Mouse (Mus musculus): ENCODE data around the gene Kdm1b. TPM values are rescaled to one million over a fixed set of nuclear protein-coding genes. Genes with fewer than 3 reads are reported as not detected.

Gene Kdm1b
- polyA plus RNA-seq, 1 experiment from 2014 or later = 21.2 TPM

- Histone ChIP-seq H3K27ac (ENCODE audit: low read depth, low read length) (no peak overlapping the region), H3K4me2 (ENCODE audit: low read length) (no peak overlapping the region), H3K9ac (ENCODE audit: low read length) (no peak overlapping the region), H3K9me3 (replicated peaks; ENCODE audit: control insufficient read depth, low read length) (no peaks in the 10 kb centered on the region), H3K27me3 (replicated peaks; ENCODE audit: control insufficient read depth, insufficient read depth, low read length) (no peaks in the 10 kb centered on the region), H3K36me3 (ENCODE audit: control insufficient read depth, insufficient read depth, low read length) (peaks cover 73% of the 10 kb centered on the region), H3K4me1 (ENCODE audit: control insufficient read depth, insufficient read depth, low read length) (no peaks in the 10 kb centered on the region), H3K4me3 (ENCODE audit: low read depth, low read length) (no peak overlapping the region)
- ATAC-seq (no peak), DNase-seq (ENCODE audit: low spot score) (no peak)
- 95% methylated on average over 2 of the region's 2 CpGs for WGBS
Measured at GRCm38 (mm10) chr13:47093791-47094190, 50.5 kb downstream of the Kdm1b start.

GRCm38 (mm10) chr13:47096591-47096990 is 53.3 kb downstream of the Kdm1b start:
- ATAC-seq (no peak), DNase-seq (ENCODE audit: low spot score) (no peak)
- H3K27ac ChIP-seq (ENCODE audit: low read depth, low read length) = no peak overlapping the region
- H3K4me3 ChIP-seq (ENCODE audit: low read depth, low read length) = no peak overlapping the region
- no peak overlapping the region for H3K9ac ChIP-seq (ENCODE audit: low read length)
- H3K36me3 ChIP-seq (ENCODE audit: control insufficient read depth, insufficient read depth, low read length) = peaks cover 72% of the 10 kb centered on the region
- H3K4me2 ChIP-seq (ENCODE audit: low read length) = no peak overlapping the region
- WGBS = 93% methylated on average over 2 of the region's 2 CpGs
- no peaks in the 10 kb centered on the region for H3K27me3 ChIP-seq (replicated peaks; ENCODE audit: control insufficient read depth, insufficient read depth, low read length)
- no peaks in the 10 kb centered on the region for H3K9me3 ChIP-seq (replicated peaks; ENCODE audit: control insufficient read depth, low read length)
- no peaks in the 10 kb centered on the region for H3K4me1 ChIP-seq (ENCODE audit: control insufficient read depth, insufficient read depth, low read length)

DNA sequence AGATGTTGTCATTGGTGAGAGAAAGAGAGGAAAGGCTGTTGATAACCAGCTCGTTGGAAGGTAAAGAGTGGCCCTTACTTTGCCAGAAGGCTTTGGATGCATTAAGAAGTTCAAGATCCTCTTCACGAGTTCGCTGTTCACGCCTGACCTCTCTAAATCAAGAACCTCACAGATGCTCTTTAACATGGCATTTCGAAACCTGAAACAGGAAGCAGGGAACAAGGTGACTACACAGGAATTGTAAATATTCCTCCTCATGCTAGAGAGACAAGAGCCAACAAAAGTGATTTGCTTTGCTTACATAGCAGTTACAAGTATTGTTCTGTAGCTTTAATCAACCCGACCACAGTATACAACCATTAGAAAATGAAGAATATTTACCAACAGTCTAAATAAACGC is 56.0 kb downstream of the Kdm1b start:
- Histone ChIP-seq H3K9me3 (replicated peaks; ENCODE audit: control insufficient read depth, low read length) (no peaks in the 10 kb centered on the region), H3K9ac (ENCODE audit: low read length) (no peak overlapping the region), H3K27me3 (replicated peaks; ENCODE audit: control insufficient read depth, insufficient read depth, low read length) (no peaks in the 10 kb centered on the region), H3K27ac (ENCODE audit: low read depth, low read length) (no peak overlapping the region), H3K4me1 (ENCODE audit: control insufficient read depth, insufficient read depth, low read length) (peaks cover 14% of the 10 kb centered on the region), H3K4me2 (ENCODE audit: low read length) (no peak overlapping the region), H3K36me3 (ENCODE audit: control insufficient read depth, insufficient read depth, low read length) (peaks cover 63% of the 10 kb centered on the region), H3K4me3 (ENCODE audit: low read depth, low read length) (no peak overlapping the region)
- WGBS = 80% methylated on average over 7 of the region's 7 CpGs
- ATAC-seq = no peak
- no peak for DNase-seq (ENCODE audit: low spot score)

- peaks cover 51% of the 10 kb centered on the region for H3K36me3 ChIP-seq (ENCODE audit: control insufficient read depth, insufficient read depth, low read length)
- peaks cover 15% of the 10 kb centered on the region for H3K4me1 ChIP-seq (ENCODE audit: control insufficient read depth, insufficient read depth, low read length)
- ATAC-seq (no peak), DNase-seq (ENCODE audit: low spot score) (no peak)
- H3K9me3 ChIP-seq (replicated peaks; ENCODE audit: control insufficient read depth, low read length) = no peaks in the 10 kb centered on the region
- no peak overlapping the region for H3K9ac ChIP-seq (ENCODE audit: low read length)
- H3K27ac ChIP-seq (ENCODE audit: low read depth, low read length) = no peak overlapping the region
- H3K4me3 ChIP-seq (ENCODE audit: low read depth, low read length) = no peak overlapping the region
- H3K27me3 ChIP-seq (replicated peaks; ENCODE audit: control insufficient read depth, insufficient read depth, low read length) = no peaks in the 10 kb centered on the region
- no peak overlapping the region for H3K4me2 ChIP-seq (ENCODE audit: low read length)
- 88% methylated on average over 2 of the region's 2 CpGs for WGBS
Measured at GRCm38 (mm10) chr13:47100587-47100986, 57.3 kb downstream of the Kdm1b start.

- no peak for ATAC-seq
- no peaks in the 10 kb centered on the region for H3K9me3 ChIP-seq (replicated peaks; ENCODE audit: control insufficient read depth, low read length)
- 9% methylated on average over 2 of the region's 2 CpGs for WGBS
- peak overlapping the region; percentile 89 for H3K4me3 ChIP-seq (ENCODE audit: low read depth, low read length)
- peaks cover 23% of the 10 kb centered on the region for H3K36me3 ChIP-seq (ENCODE audit: control insufficient read depth, insufficient read depth, low read length)
- no peak overlapping the region for H3K27ac ChIP-seq (ENCODE audit: low read depth, low read length)
- no peak for DNase-seq (ENCODE audit: low spot score)
- peak overlapping the region; percentile 93; the same call in 1 of the 2 replicates for H3K9ac ChIP-seq (ENCODE audit: low read length)
- peak overlapping the region; percentile 71 for H3K4me2 ChIP-seq (ENCODE audit: low read length)
- H3K4me1 ChIP-seq (ENCODE audit: control insufficient read depth, insufficient read depth, low read length) = peaks cover 15% of the 10 kb centered on the region
- H3K27me3 ChIP-seq (replicated peaks; ENCODE audit: control insufficient read depth, insufficient read depth, low read length) = no peaks in the 10 kb centered on the region
Measured at GRCm38 (mm10) chr13:47104146-47104545, 60.8 kb downstream of the Kdm1b start.

DNA sequence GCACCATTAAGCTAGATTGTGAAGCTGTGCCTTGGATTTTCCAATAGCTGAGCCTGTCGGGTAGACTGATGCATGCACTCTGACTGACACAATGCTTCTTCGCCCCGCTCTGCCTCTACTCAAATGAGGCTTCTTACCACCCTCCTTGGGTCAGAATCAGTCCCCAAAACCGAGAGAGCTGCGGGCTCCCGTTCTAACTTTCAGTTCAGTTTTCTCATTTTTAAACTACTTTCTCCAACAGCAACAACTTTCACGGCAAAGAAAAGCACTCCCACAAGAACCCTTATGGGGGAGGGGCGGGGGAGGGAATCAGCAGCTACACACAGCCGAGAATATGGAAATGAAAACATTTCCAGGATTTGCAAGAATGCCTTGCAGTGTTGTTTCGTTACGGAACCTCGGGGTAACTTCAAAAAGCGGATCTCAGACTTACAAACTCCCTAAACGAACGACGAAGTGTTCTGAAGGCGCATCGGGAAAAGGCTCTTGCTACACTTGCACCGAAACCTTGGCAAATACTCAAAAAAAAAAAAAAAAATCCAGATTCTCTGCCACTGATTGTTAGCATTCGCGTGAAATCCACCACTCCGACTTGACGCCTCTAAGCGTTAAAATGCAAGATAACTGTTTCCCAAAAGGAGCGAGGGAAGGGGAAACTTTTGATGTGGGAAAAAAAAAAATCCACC is 61.7 kb downstream of the Kdm1b start:
- H3K27me3 ChIP-seq (replicated peaks; ENCODE audit: control insufficient read depth, insufficient read depth, low read length) = no peaks in the 10 kb centered on the region
- peaks cover 15% of the 10 kb centered on the region for H3K4me1 ChIP-seq (ENCODE audit: control insufficient read depth, insufficient read depth, low read length)
- H3K9ac ChIP-seq (ENCODE audit: low read length) = peak overlapping the region; percentile 93
- 0% methylated on average over 25 of the region's 25 CpGs for WGBS
- H3K4me2 ChIP-seq (ENCODE audit: low read length) = peak overlapping the region; percentile 71
- H3K9me3 ChIP-seq (replicated peaks; ENCODE audit: control insufficient read depth, low read length) = no peaks in the 10 kb centered on the region
- H3K27ac ChIP-seq (ENCODE audit: low read depth, low read length) = peak overlapping the region; percentile 99
- H3K4me3 ChIP-seq (ENCODE audit: low read depth, low read length) = peak overlapping the region; percentile 89
- DNase-seq (ENCODE audit: low spot score) (peak; percentile 72), ATAC-seq (no peak)
- peaks cover 17% of the 10 kb centered on the region for H3K36me3 ChIP-seq (ENCODE audit: control insufficient read depth, insufficient read depth, low read length)

GRCm38 (mm10) chr13:47105711-47106579 is 62.6 kb downstream of the Kdm1b start, which contains the start of gene Dek:
Gene Dek (minus strand): TSS chr13:47106201.
- Histone ChIP-seq H3K27ac (ENCODE audit: low read depth, low read length) (peak within 1 kb of the TSS; percentile 99), H3K9ac (ENCODE audit: low read length) (peak within 1 kb of the TSS; percentile 93), H3K4me3 (ENCODE audit: low read depth, low read length) (peak within 1 kb of the TSS; percentile 89), H3K4me1 (ENCODE audit: control insufficient read depth, insufficient read depth, low read length) (peaks cover 15% of the 10 kb centered on the region), H3K4me2 (ENCODE audit: low read length) (peak within 1 kb of the TSS; percentile 71), H3K36me3 (ENCODE audit: control insufficient read depth, insufficient read depth, low read length) (peaks cover 11% of the 10 kb centered on the region; the same call in 1 of the 2 replicates), H3K27me3 (replicated peaks; ENCODE audit: control insufficient read depth, insufficient read depth, low read length) (no peaks in the 10 kb centered on the region), H3K9me3 (replicated peaks; ENCODE audit: control insufficient read depth, low read length) (no peaks in the 10 kb centered on the region)
- peak; percentile 94 for ATAC-seq
- WGBS = under 1% methylated on average over 107 of the region's 129 CpGs
- DNase-seq (ENCODE audit: low spot score) = peak; percentile 96

GRCm38 (mm10) chr13:47106580-47106888 is 63.2 kb downstream of the Kdm1b start:
- Histone ChIP-seq H3K4me2 (ENCODE audit: low read length) (peak overlapping the region; percentile 71), H3K9me3 (replicated peaks; ENCODE audit: control insufficient read depth, low read length) (no peaks in the 10 kb centered on the region), H3K36me3 (ENCODE audit: control insufficient read depth, insufficient read depth, low read length) (0 out of 2 replicates have a peak, but pooled peaks cover 8% of the 10 kb centered on the region), H3K27me3 (replicated peaks; ENCODE audit: control insufficient read depth, insufficient read depth, low read length) (no peaks in the 10 kb centered on the region), H3K27ac (ENCODE audit: low read depth, low read length) (peak overlapping the region; percentile 99), H3K4me1 (ENCODE audit: control insufficient read depth, insufficient read depth, low read length) (peaks cover 15% of the 10 kb centered on the region), H3K4me3 (ENCODE audit: low read depth, low read length) (peak overlapping the region; percentile 89), H3K9ac (ENCODE audit: low read length) (peak overlapping the region; percentile 93)
- DNase-seq (ENCODE audit: low spot score) (no peak), ATAC-seq (peak; percentile 25; the same call in 1 of the 2 replicates)
- WGBS = under 1% methylated on average over 20 of the region's 20 CpGs

- Histone ChIP-seq H3K27ac (ENCODE audit: low read depth, low read length) (no peak overlapping the region), H3K9ac (ENCODE audit: low read length) (no peak overlapping the region), H3K9me3 (replicated peaks; ENCODE audit: control insufficient read depth, low read length) (no peaks in the 10 kb centered on the region), H3K4me3 (ENCODE audit: low read depth, low read length) (no peak overlapping the region), H3K4me2 (ENCODE audit: low read length) (no peak overlapping the region), H3K36me3 (ENCODE audit: control insufficient read depth, insufficient read depth, low read length) (no peaks in the 10 kb centered on the region), H3K27me3 (replicated peaks; ENCODE audit: control insufficient read depth, insufficient read depth, low read length) (no peaks in the 10 kb centered on the region), H3K4me1 (ENCODE audit: control insufficient read depth, insufficient read depth, low read length) (peaks cover 2% of the 10 kb centered on the region)
- DNase-seq (ENCODE audit: low spot score) = no peak
- ATAC-seq = no peak
- WGBS = 75% methylated on average over 2 of the region's 2 CpGs
Measured at GRCm38 (mm10) chr13:47109239-47109638, 65.9 kb downstream of the Kdm1b start.
